Mouse (Mus musculus): Measurements from ENCODE around the gene Mst1r. TPM values are rescaled to one million over a fixed set of nuclear protein-coding genes. Genes with fewer than 3 reads are reported as not detected.

The Mst1r gene
- polyA plus RNA-seq, 1 experiment from 2014 or later: 0.33 TPM

GRCm38 (mm10) chr9:107955613-107956289 is 49.1 kb downstream of the Mst1r start:
- Histone ChIP-seq H3K27me3 (ENCODE audit: control insufficient read depth, insufficient read depth, low read length) (no peaks in the 10 kb centered on the region), H3K4me3 (ENCODE audit: low read depth, low read length) (no peak overlapping the region), H3K9ac (ENCODE audit: low read length) (no peak overlapping the region), H3K9me3 (ENCODE audit: control insufficient read depth, low read length) (no peaks in the 10 kb centered on the region), H3K4me2 (ENCODE audit: low read depth) (no peak overlapping the region), H3K4me1 (ENCODE audit: control insufficient read depth, insufficient read depth, low read length) (peaks cover 5% of the 10 kb centered on the region), H3K36me3 (ENCODE audit: control insufficient read depth, insufficient read depth, low read length) (peaks cover 4% of the 10 kb centered on the region), H3K27ac (ENCODE audit: low read depth, low read length) (no peak overlapping the region)
- DNase-seq (ENCODE audit: low spot score) (no peak), ATAC-seq (ENCODE audit: insufficient read depth, low FRiP score, low TSS enrichment) (no peak)
- 83% methylated on average over 6 of the region's 6 CpGs for WGBS

GRCm38 (mm10) chr9:107957141-107957540 is 50.5 kb downstream of the Mst1r start:
- no peak for ATAC-seq (ENCODE audit: insufficient read depth, low FRiP score, low TSS enrichment)
- Histone ChIP-seq H3K27ac (ENCODE audit: low read depth, low read length) (no peak overlapping the region), H3K4me3 (ENCODE audit: low read depth, low read length) (no peak overlapping the region), H3K9me3 (ENCODE audit: control insufficient read depth, low read length) (no peaks in the 10 kb centered on the region), H3K9ac (ENCODE audit: low read length) (no peak overlapping the region), H3K4me1 (ENCODE audit: control insufficient read depth, insufficient read depth, low read length) (no peaks in the 10 kb centered on the region), H3K4me2 (ENCODE audit: low read depth) (no peak overlapping the region), H3K36me3 (ENCODE audit: control insufficient read depth, insufficient read depth, low read length) (peaks cover 4% of the 10 kb centered on the region), H3K27me3 (ENCODE audit: control insufficient read depth, insufficient read depth, low read length) (no peaks in the 10 kb centered on the region)
- DNase-seq (ENCODE audit: low spot score): no peak
- WGBS: 38% methylated on average over 6 of the region's 6 CpGs

DNA sequence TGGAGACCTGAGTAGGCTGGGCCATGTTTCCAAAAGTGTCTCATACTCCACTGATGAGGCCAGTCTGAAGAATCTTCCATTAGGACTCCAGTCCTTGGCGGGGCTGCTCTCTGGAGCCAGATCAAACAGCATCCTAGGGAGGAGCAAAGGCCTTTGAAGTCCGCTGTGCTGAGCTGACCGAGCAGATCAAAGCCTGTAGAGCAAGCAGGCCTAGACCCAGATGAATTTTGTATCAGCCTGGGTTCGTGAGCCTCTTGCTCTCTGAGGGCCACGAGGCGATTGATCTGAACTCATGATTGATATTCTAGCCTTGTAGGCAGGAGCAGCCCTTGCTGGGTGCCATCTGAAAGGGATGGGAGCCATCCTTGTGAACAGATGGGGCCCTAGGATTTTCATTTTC is 53.2 kb downstream of the Mst1r start:
- no peak overlapping the region for H3K9ac ChIP-seq (ENCODE audit: low read length)
- H3K27ac ChIP-seq (ENCODE audit: low read depth, low read length): no peak overlapping the region
- no peaks in the 10 kb centered on the region for H3K27me3 ChIP-seq (ENCODE audit: control insufficient read depth, insufficient read depth, low read length)
- DNase-seq (ENCODE audit: low spot score) (no peak), ATAC-seq (ENCODE audit: insufficient read depth, low FRiP score, low TSS enrichment) (no peak)
- H3K9me3 ChIP-seq (ENCODE audit: control insufficient read depth, low read length): no peaks in the 10 kb centered on the region
- WGBS: 42% methylated on average over 6 of the region's 6 CpGs
- no peak overlapping the region for H3K4me2 ChIP-seq (ENCODE audit: low read depth)
- peaks cover 4% of the 10 kb centered on the region for H3K36me3 ChIP-seq (ENCODE audit: control insufficient read depth, insufficient read depth, low read length)
- H3K4me1 ChIP-seq (ENCODE audit: control insufficient read depth, insufficient read depth, low read length): no peaks in the 10 kb centered on the region
- H3K4me3 ChIP-seq (ENCODE audit: low read depth, low read length): no peak overlapping the region

DNA sequence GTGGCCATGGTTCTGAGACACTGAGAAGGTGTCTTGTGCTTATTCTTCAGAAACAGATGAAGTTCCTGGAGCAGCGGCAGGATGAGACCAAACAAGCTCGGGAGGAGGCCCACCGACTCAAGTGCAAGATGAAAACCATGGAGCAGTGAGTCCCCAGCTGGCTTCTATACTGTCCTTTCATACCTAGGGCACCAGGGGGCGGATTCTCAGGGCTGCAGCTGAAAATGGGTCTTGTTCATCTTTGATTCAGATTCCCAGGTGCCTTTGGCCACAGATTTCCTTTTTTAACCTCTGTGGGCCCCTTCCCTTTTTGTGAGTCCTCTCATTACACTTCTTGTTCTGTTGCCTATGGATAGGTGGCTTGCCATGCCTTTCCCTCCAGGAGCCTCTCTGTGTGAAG is 54.3 kb downstream of the Mst1r start:
- Histone ChIP-seq H3K27ac (ENCODE audit: low read depth, low read length) (no peak overlapping the region), H3K27me3 (ENCODE audit: control insufficient read depth, insufficient read depth, low read length) (no peaks in the 10 kb centered on the region), H3K36me3 (ENCODE audit: control insufficient read depth, insufficient read depth, low read length) (peaks cover 4% of the 10 kb centered on the region), H3K9ac (ENCODE audit: low read length) (no peak overlapping the region), H3K4me1 (ENCODE audit: control insufficient read depth, insufficient read depth, low read length) (no peaks in the 10 kb centered on the region), H3K4me3 (ENCODE audit: low read depth, low read length) (no peak overlapping the region), H3K4me2 (ENCODE audit: low read depth) (no peak overlapping the region), H3K9me3 (ENCODE audit: control insufficient read depth, low read length) (no peaks in the 10 kb centered on the region)
- ATAC-seq (ENCODE audit: insufficient read depth, low FRiP score, low TSS enrichment) (no peak), DNase-seq (ENCODE audit: low spot score) (no peak)
- WGBS: 85% methylated on average over 4 of the region's 4 CpGs

DNA sequence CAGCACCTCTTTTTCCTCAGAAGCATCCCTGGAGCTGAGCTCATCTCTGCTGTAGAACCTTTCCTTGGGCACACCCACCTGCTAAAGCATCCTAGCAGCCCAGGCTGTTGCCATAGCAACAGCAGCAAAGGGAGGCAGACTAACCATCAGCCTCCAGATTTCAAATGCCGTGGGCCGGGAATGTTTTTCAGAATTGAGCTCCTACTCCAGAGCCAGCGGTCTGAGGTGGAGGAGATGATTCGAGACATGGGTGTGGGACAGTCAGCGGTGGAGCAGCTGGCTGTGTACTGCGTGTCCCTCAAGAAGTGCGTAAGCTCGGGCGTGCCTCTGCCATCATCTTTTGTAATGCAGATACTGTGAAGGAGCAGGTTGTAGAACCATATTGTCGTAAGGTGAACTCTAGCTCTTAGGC is 54.7 kb downstream of the Mst1r start:
- Histone ChIP-seq H3K4me1 (ENCODE audit: control insufficient read depth, insufficient read depth, low read length) (no peaks in the 10 kb centered on the region), H3K9me3 (ENCODE audit: control insufficient read depth, low read length) (no peaks in the 10 kb centered on the region), H3K9ac (ENCODE audit: low read length) (no peak overlapping the region), H3K4me2 (ENCODE audit: low read depth) (no peak overlapping the region), H3K36me3 (ENCODE audit: control insufficient read depth, insufficient read depth, low read length) (peaks cover 4% of the 10 kb centered on the region), H3K27me3 (ENCODE audit: control insufficient read depth, insufficient read depth, low read length) (no peaks in the 10 kb centered on the region), H3K4me3 (ENCODE audit: low read depth, low read length) (no peak overlapping the region), H3K27ac (ENCODE audit: low read depth, low read length) (no peak overlapping the region)
- WGBS: 80% methylated on average over 10 of the region's 10 CpGs
- DNase-seq (ENCODE audit: low spot score) (no peak), ATAC-seq (ENCODE audit: insufficient read depth, low FRiP score, low TSS enrichment) (no peak)

GRCm38 (mm10) chr9:107961881-107962280 is 55.2 kb downstream of the Mst1r start:
- H3K9ac ChIP-seq (ENCODE audit: low read length): no peak overlapping the region
- H3K36me3 ChIP-seq (ENCODE audit: control insufficient read depth, insufficient read depth, low read length): peaks cover 4% of the 10 kb centered on the region
- no peaks in the 10 kb centered on the region for H3K27me3 ChIP-seq (ENCODE audit: control insufficient read depth, insufficient read depth, low read length)
- no peaks in the 10 kb centered on the region for H3K9me3 ChIP-seq (ENCODE audit: control insufficient read depth, low read length)
- H3K4me2 ChIP-seq (ENCODE audit: low read depth): no peak overlapping the region
- H3K4me3 ChIP-seq (ENCODE audit: low read depth, low read length): no peak overlapping the region
- 68% methylated on average over 5 of the region's 5 CpGs for WGBS
- H3K4me1 ChIP-seq (ENCODE audit: control insufficient read depth, insufficient read depth, low read length): no peaks in the 10 kb centered on the region
- no peak for DNase-seq (ENCODE audit: low spot score)
- no peak for ATAC-seq (ENCODE audit: insufficient read depth, low FRiP score, low TSS enrichment)
- H3K27ac ChIP-seq (ENCODE audit: low read depth, low read length): no peak overlapping the region

- Histone ChIP-seq H3K4me2 (ENCODE audit: low read depth) (no peak overlapping the region), H3K4me3 (ENCODE audit: low read depth, low read length) (no peak overlapping the region), H3K4me1 (ENCODE audit: control insufficient read depth, insufficient read depth, low read length) (no peaks in the 10 kb centered on the region), H3K9me3 (ENCODE audit: control insufficient read depth, low read length) (no peaks in the 10 kb centered on the region), H3K27me3 (ENCODE audit: control insufficient read depth, insufficient read depth, low read length) (no peaks in the 10 kb centered on the region), H3K9ac (ENCODE audit: low read length) (no peak overlapping the region), H3K36me3 (ENCODE audit: control insufficient read depth, insufficient read depth, low read length) (peaks cover 4% of the 10 kb centered on the region), H3K27ac (ENCODE audit: low read depth, low read length) (no peak overlapping the region)
- WGBS: 94% methylated on average over 9 of the region's 9 CpGs
- DNase-seq (ENCODE audit: low spot score): no peak
- ATAC-seq (ENCODE audit: insufficient read depth, low FRiP score, low TSS enrichment): no peak
These were observed 56.2 kb downstream of the Mst1r start for GRCm38 (mm10) chr9:107962916-107963315.

DNA sequence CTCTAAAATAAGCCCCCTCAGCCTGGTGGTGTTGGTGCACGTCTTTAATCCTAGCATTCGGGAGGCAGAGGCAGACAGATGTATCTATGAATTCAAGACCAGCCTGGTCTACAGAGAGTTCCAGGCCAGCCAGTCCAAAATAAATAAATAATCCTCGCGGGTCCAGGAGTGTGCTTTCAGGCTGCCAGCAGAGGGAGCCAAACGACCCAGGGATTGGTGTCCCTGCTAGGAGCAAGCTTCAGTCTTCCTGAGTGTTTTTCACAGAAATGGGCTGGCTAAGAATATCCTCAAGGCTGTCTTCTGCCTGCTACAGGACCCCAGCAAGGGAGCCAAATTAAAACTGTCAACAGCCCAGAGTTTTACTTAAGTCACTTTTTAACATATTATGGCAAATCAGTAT is 57.0 kb downstream of the Mst1r start:
- Histone ChIP-seq H3K36me3 (ENCODE audit: control insufficient read depth, insufficient read depth, low read length) (peaks cover 4% of the 10 kb centered on the region), H3K4me2 (ENCODE audit: low read depth) (no peak overlapping the region), H3K27me3 (ENCODE audit: control insufficient read depth, insufficient read depth, low read length) (no peaks in the 10 kb centered on the region), H3K4me3 (ENCODE audit: low read depth, low read length) (no peak overlapping the region), H3K9me3 (ENCODE audit: control insufficient read depth, low read length) (no peaks in the 10 kb centered on the region), H3K4me1 (ENCODE audit: control insufficient read depth, insufficient read depth, low read length) (no peaks in the 10 kb centered on the region), H3K9ac (ENCODE audit: low read length) (no peak overlapping the region), H3K27ac (ENCODE audit: low read depth, low read length) (no peak overlapping the region)
- DNase-seq (ENCODE audit: low spot score): peak; percentile 83
- 27% methylated on average over 5 of the region's 5 CpGs for WGBS
- no peak for ATAC-seq (ENCODE audit: insufficient read depth, low FRiP score, low TSS enrichment)

DNA sequence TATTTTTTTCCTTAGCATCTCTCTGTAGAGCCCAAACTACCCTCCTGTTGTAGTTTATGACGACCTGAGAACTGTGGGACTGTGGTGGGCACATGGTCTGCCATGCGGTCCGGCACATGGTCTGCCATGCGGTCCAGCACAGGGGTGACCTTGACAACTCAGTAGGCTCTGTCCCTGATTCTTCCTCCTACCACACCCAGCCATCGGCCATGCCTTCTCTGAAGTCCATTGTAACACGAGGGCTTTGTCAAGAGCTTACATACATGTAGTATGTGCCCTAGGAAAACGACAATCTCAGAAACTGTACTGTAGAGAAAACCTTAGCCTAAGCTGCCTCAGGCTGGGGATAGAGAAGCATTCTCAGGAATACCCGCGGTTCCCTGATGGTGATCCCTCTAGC is 58.0 kb downstream of the Mst1r start:
- H3K4me3 ChIP-seq (ENCODE audit: low read depth, low read length): no peak overlapping the region

More for the DNA sequence above, 58.0 kb downstream of the Mst1r start:
- no peak for DNase-seq (ENCODE audit: low spot score)
- no peaks in the 10 kb centered on the region for H3K9me3 ChIP-seq (ENCODE audit: control insufficient read depth, low read length)
- no peaks in the 10 kb centered on the region; the same call in none of the 2 replicates for H3K36me3 ChIP-seq (ENCODE audit: control insufficient read depth, insufficient read depth, low read length)
- H3K4me2 ChIP-seq (ENCODE audit: low read depth): no peak overlapping the region
- no peak for ATAC-seq (ENCODE audit: insufficient read depth, low FRiP score, low TSS enrichment)
- no peak overlapping the region for H3K9ac ChIP-seq (ENCODE audit: low read length)
- 96% methylated on average over 9 of the region's 9 CpGs for WGBS
- no peak overlapping the region for H3K27ac ChIP-seq (ENCODE audit: low read depth, low read length)
- no peaks in the 10 kb centered on the region for H3K27me3 ChIP-seq (ENCODE audit: control insufficient read depth, insufficient read depth, low read length)
- H3K4me1 ChIP-seq (ENCODE audit: control insufficient read depth, insufficient read depth, low read length): no peaks in the 10 kb centered on the region

Measured in neural tube, embryonic 11.5 days (tissue).